Mouse (Mus musculus): ENCODE measurements around the gene Scube3. TPM values are rescaled to one million over a fixed set of nuclear protein-coding genes. Genes with fewer than 3 reads are reported as not detected.

The Scube3 gene
- polyA plus RNA-seq, 1 experiment from 2014 or later, result 18.6 TPM

DNA sequence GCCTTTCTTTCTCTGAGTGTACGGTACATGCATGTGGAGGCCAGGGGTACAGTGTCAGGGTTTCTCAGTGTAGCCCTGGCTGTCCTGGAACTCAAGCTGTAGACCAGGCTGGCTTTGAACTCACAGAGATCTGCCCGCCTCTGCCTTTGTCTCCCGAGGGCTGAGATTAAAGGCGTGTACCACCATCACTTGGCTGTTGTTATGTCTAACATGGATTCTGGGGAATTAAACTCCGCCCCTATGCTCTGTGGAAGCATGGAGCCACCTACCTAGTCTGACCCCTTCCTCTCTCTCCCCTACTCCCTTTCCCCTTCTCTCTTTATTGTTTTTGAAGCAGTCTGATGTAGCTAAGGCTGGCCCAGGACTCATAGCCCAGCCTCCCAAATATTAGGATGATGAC lies 12.1 kb upstream of the Scube3 start:
- Histone ChIP-seq H3K36me3 (ENCODE audit: insufficient read depth, low read length) (no peaks in the 10 kb centered on the region), H3K9ac (replicated peaks; ENCODE audit: low read length) (no peak overlapping the region), H3K4me1 (ENCODE audit: insufficient read depth, low read length) (no peaks in the 10 kb centered on the region), H3K27ac (ENCODE audit: low read length) (no peak overlapping the region), H3K4me2 (replicated peaks; ENCODE audit: low read depth, low read length) (no peak overlapping the region), H3K9me3 (ENCODE audit: low read length) (no peaks in the 10 kb centered on the region), H3K27me3 (ENCODE audit: insufficient read depth, low read length) (no peaks in the 10 kb centered on the region), H3K4me3 (ENCODE audit: low read length) (no peak overlapping the region)
- WGBS, result 88% methylated on average over 5 of the region's 5 CpGs
- no peak for ATAC-seq (ENCODE audit: low FRiP score, low TSS enrichment)

DNA sequence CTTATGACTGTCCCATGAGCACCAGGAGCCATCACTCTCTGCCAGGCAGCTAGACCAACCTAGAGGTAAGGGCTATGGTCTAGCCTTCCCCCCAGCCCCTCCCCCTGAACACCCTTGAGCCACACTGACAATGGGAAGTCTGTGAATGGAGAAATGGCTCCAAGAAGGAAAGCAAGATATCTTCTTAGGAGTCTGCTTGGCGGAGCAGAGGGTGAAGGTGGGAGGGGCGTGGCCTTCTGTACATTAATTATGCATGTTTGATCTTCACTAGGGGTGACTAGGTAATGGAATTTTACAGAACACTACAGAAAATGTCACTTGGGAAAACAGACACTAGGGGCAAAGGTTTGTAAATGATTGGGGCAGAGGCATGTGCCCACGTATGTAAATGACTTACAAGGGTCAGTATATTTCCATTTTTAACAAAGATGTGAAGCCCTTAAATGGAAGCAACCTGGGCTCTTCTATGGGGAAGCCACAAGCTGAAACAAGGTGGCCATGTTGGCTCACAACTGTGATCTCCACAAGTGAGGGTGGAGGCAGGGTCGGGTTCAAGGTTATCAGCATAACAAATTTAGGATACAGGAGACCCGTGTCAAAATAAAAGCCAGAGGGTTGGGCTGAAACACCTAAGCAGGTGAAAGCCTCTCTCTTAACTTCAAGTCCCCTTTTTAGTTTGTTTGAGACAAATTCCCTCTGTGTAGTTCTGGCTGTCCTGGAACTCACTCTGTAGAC lies 11.4 kb upstream of the Scube3 start:
- no peaks in the 10 kb centered on the region for H3K27me3 ChIP-seq (ENCODE audit: insufficient read depth, low read length)
- 70% methylated on average over 5 of the region's 5 CpGs for WGBS

DNA sequence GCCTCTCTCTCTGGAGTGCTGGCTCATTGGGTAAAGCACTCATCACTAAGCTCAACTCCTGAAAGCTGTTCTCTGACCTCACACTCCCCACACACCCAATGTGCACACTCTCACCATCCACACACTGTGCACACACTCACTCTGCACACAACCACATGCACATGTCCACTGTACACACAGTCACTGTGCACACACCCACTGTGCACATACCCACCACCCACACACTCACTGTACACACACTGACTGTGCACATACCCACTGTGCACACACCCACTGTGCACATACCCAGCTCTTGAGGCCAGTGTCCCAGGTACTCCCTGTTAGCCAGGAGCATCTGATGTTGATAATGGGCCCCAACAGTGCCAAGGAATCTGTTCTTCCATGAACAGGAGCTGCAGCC lies 10.8 kb upstream of the Scube3 start:
- Histone ChIP-seq H3K4me1 (ENCODE audit: insufficient read depth, low read length) (peaks cover 2% of the 10 kb centered on the region), H3K9ac (replicated peaks; ENCODE audit: low read length) (no peak overlapping the region), H3K4me2 (replicated peaks; ENCODE audit: low read depth, low read length) (no peak overlapping the region), H3K9me3 (ENCODE audit: low read length) (no peaks in the 10 kb centered on the region), H3K4me3 (ENCODE audit: low read length) (no peak overlapping the region), H3K27ac (ENCODE audit: low read length) (no peak overlapping the region), H3K36me3 (ENCODE audit: insufficient read depth, low read length) (no peaks in the 10 kb centered on the region), H3K27me3 (ENCODE audit: insufficient read depth, low read length) (no peaks in the 10 kb centered on the region)
- no peak for ATAC-seq (ENCODE audit: low FRiP score, low TSS enrichment)

More for the DNA sequence above, 11.4 kb upstream of the Scube3 start:
- Histone ChIP-seq H3K9me3 (ENCODE audit: low read length) (no peaks in the 10 kb centered on the region), H3K36me3 (ENCODE audit: insufficient read depth, low read length) (no peaks in the 10 kb centered on the region), H3K9ac (replicated peaks; ENCODE audit: low read length) (no peak overlapping the region), H3K4me1 (ENCODE audit: insufficient read depth, low read length) (no peaks in the 10 kb centered on the region), H3K4me3 (ENCODE audit: low read length) (no peak overlapping the region), H3K4me2 (replicated peaks; ENCODE audit: low read depth, low read length) (no peak overlapping the region), H3K27ac (ENCODE audit: low read length) (no peak overlapping the region)
- no peak for ATAC-seq (ENCODE audit: low FRiP score, low TSS enrichment)

DNA sequence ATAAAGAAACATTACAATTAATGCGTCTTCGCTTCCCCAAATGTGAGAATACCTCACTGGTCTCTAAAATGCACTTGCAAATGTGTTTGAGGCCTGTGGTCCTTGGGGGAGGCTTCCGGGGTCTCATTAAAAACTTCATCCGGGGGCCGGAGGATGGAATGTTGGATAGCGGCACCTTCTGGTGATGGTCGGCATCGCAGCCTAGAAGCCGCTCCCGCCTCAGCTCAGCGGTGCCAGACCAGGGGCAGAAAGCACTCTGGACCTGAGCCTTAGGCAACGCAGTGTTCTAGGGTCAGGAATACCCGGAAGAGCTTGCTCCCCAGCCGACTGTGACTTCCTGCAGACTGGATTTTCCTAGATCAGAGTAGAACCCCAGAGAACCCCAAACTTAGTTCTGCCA lies 8.7 kb upstream of the Scube3 start:
- Histone ChIP-seq H3K36me3 (ENCODE audit: insufficient read depth, low read length) (no peaks in the 10 kb centered on the region), H3K27ac (ENCODE audit: low read length) (no peak overlapping the region), H3K27me3 (ENCODE audit: insufficient read depth, low read length) (no peaks in the 10 kb centered on the region), H3K4me1 (ENCODE audit: insufficient read depth, low read length) (peaks cover 8% of the 10 kb centered on the region), H3K4me3 (ENCODE audit: low read length) (no peak overlapping the region), H3K9me3 (ENCODE audit: low read length) (no peaks in the 10 kb centered on the region), H3K4me2 (replicated peaks; ENCODE audit: low read depth, low read length) (0 out of 2 replicates have a peak overlapping the region, but pooled peaks have one; percentile 5), H3K9ac (replicated peaks; ENCODE audit: low read length) (no peak overlapping the region)
- 4% methylated on average over 14 of the region's 14 CpGs for WGBS
- no peak for ATAC-seq (ENCODE audit: low FRiP score, low TSS enrichment)

- Histone ChIP-seq H3K36me3 (ENCODE audit: insufficient read depth, low read length) (no peaks in the 10 kb centered on the region), H3K4me2 (replicated peaks; ENCODE audit: low read depth, low read length) (no peak overlapping the region), H3K9me3 (ENCODE audit: low read length) (no peaks in the 10 kb centered on the region), H3K27me3 (ENCODE audit: insufficient read depth, low read length) (no peaks in the 10 kb centered on the region), H3K4me1 (ENCODE audit: insufficient read depth, low read length) (peaks cover 11% of the 10 kb centered on the region), H3K4me3 (ENCODE audit: low read length) (no peak overlapping the region), H3K27ac (ENCODE audit: low read length) (no peak overlapping the region), H3K9ac (replicated peaks; ENCODE audit: low read length) (no peak overlapping the region)
- ATAC-seq (ENCODE audit: low FRiP score, low TSS enrichment), result no peak
- 46% methylated on average over 3 of the region's 3 CpGs for WGBS
These were observed 6.4 kb upstream of the Scube3 start for GRCm38 (mm10) chr17:28135496-28135895.

- Histone ChIP-seq H3K4me2 (replicated peaks; ENCODE audit: low read depth, low read length) (no peak overlapping the region), H3K4me1 (ENCODE audit: insufficient read depth, low read length) (peaks cover 19% of the 10 kb centered on the region), H3K27me3 (ENCODE audit: insufficient read depth, low read length) (no peaks in the 10 kb centered on the region), H3K4me3 (ENCODE audit: low read length) (no peak overlapping the region), H3K36me3 (ENCODE audit: insufficient read depth, low read length) (no peaks in the 10 kb centered on the region), H3K27ac (ENCODE audit: low read length) (0 out of 2 replicates have a peak overlapping the region, but pooled peaks have one; percentile 12), H3K9me3 (ENCODE audit: low read length) (no peaks in the 10 kb centered on the region), H3K9ac (replicated peaks; ENCODE audit: low read length) (no peak overlapping the region)
- WGBS, result 40% methylated on average over 5 of the region's 5 CpGs
- ATAC-seq (ENCODE audit: low FRiP score, low TSS enrichment), result no peak
These were observed 5.7 kb upstream of the Scube3 start for GRCm38 (mm10) chr17:28136266-28136665.

DNA sequence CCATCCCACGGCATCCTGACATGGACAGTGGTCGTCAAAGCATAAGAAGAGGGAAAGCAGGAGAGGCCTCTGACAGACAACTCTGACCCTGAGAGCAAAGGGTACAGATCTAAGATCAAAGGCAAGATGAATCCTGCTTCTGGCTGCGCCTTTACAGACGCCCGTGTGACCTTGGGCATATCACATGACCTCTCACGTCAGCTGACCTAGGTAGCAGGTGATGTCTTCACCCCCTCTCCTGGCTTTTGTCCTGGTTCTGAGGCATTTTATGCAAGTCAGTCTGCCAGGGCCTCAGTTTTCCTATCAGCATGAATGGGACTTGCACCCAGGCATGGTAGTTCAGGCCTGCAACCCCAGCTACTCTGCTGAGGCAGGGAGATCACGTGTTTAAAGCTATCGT lies 3.9 kb upstream of the Scube3 start:
- H3K27ac ChIP-seq (ENCODE audit: low read length), result no peak overlapping the region
- H3K4me3 ChIP-seq (ENCODE audit: low read length), result no peak overlapping the region
- peaks cover 31% of the 10 kb centered on the region for H3K4me1 ChIP-seq (ENCODE audit: insufficient read depth, low read length)
- H3K4me2 ChIP-seq (replicated peaks; ENCODE audit: low read depth, low read length), result no peak overlapping the region
- 79% methylated on average over 8 of the region's 8 CpGs for WGBS
- H3K9me3 ChIP-seq (ENCODE audit: low read length), result no peaks in the 10 kb centered on the region
- H3K36me3 ChIP-seq (ENCODE audit: insufficient read depth, low read length), result no peaks in the 10 kb centered on the region
- no peaks in the 10 kb centered on the region for H3K27me3 ChIP-seq (ENCODE audit: insufficient read depth, low read length)
- ATAC-seq (ENCODE audit: low FRiP score, low TSS enrichment), result no peak
- H3K9ac ChIP-seq (replicated peaks; ENCODE audit: low read length), result no peak overlapping the region

GRCm38 (mm10) chr17:28138685-28139084 lies 3.3 kb upstream of the Scube3 start:
- 63% methylated on average over 9 of the region's 9 CpGs for WGBS
- no peak overlapping the region for H3K9ac ChIP-seq (replicated peaks; ENCODE audit: low read length)
- no peaks in the 10 kb centered on the region for H3K9me3 ChIP-seq (ENCODE audit: low read length)
- peaks cover 2% of the 10 kb centered on the region; the same call in 1 of the 2 replicates for H3K27me3 ChIP-seq (ENCODE audit: insufficient read depth, low read length)
- peaks cover 36% of the 10 kb centered on the region for H3K4me1 ChIP-seq (ENCODE audit: insufficient read depth, low read length)
- no peak overlapping the region for H3K4me2 ChIP-seq (replicated peaks; ENCODE audit: low read depth, low read length)
- no peak overlapping the region for H3K27ac ChIP-seq (ENCODE audit: low read length)
- no peak for ATAC-seq (ENCODE audit: low FRiP score, low TSS enrichment)
- H3K4me3 ChIP-seq (ENCODE audit: low read length), result no peak overlapping the region
- no peaks in the 10 kb centered on the region for H3K36me3 ChIP-seq (ENCODE audit: insufficient read depth, low read length)

- H3K4me3 ChIP-seq (ENCODE audit: low read length), result peak overlapping the region; percentile 60
These were observed 1.3 kb upstream of the Scube3 start for GRCm38 (mm10) chr17:28140431-28141204.

More at GRCm38 (mm10) chr17:28140431-28141204, 1.3 kb upstream of the Scube3 start:
- ATAC-seq (ENCODE audit: low FRiP score, low TSS enrichment), result 0 out of 2 replicates have a peak, but pooled peaks have one; percentile 17
- Histone ChIP-seq H3K4me2 (replicated peaks; ENCODE audit: low read depth, low read length) (peak overlapping the region; percentile 80), H3K27ac (ENCODE audit: low read length) (peak overlapping the region; percentile 76), H3K27me3 (ENCODE audit: insufficient read depth, low read length) (peaks cover 2% of the 10 kb centered on the region; the same call in 1 of the 2 replicates), H3K4me1 (ENCODE audit: insufficient read depth, low read length) (peaks cover 55% of the 10 kb centered on the region), H3K9me3 (ENCODE audit: low read length) (no peaks in the 10 kb centered on the region), H3K9ac (replicated peaks; ENCODE audit: low read length) (peak overlapping the region; percentile 81; the same call in 1 of the 2 replicates), H3K36me3 (ENCODE audit: insufficient read depth, low read length) (no peaks in the 10 kb centered on the region)
- WGBS, result 23% methylated on average over 13 of the region's 13 CpGs

Data from kidney, embryonic 16.5 days (tissue).